Mouse (Mus musculus) inflammation-experienced regulatory T-cells (primary cell): ENCODE measurements around the gene Esp16. TPM values are rescaled to one million over a fixed set of nuclear protein-coding genes. Genes with fewer than 3 reads are reported as not detected.

Experiments
- polyA plus RNA-seq, 2 experiments: library from polyadenylated mRNA; unstranded; fragments of 100-300 nt; shearing (Covaris generic); gene quantifications; one replicate each; pipeline ENCODE4 v1.2.1; 2017

Esp16 gene
- under 1 TPM in 1 of 2 experiments, not detected in 1; 0.43 TPM for polyA plus RNA-seq

DNA sequence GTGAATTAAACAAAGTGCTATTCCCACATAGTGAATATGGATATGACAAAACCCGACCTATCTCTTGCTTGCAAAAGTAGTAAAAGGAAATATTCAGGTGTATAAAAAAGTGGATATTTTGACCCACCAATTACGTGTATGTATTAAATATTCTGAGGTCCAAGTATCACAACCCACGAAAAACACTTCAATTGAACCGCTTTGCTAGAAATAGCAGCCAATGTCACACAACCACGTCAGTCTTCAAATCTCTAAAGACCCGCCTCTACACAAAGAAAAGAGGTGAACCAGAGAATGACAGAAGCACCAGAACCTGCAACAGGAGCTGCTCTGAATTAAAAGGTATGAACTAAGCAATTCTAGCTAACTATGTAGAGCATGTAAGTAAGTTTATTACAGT is at the start of gene Esp16:
TSS of gene Esp16 (plus strand) at position 301 of the 400 bp plus-strand sequence.

Other genes with a start within 250 kb of the Esp16 start
- gene Esp18, start 129.8 kb upstream of the Esp16 start, polyA plus RNA-seq = not detected
- 1 to 10 TPM in 1 of 2 experiments, not detected in 1; 2.3 TPM for gene Esp15, start 104.8 kb downstream of the Esp16 start, polyA plus RNA-seq